Mouse (Mus musculus): ENCODE data around the gene Slc12a6.

- peak; percentile 29; the same call in 1 of the 2 replicates for TF ChIP-seq CTCF (IDR thresholded peaks at IDR 0.05; ENCODE audit: low read depth, low read length)
- TF ChIP-seq POLR2A (IDR thresholded peaks at IDR 0.05; ENCODE audit: borderline replicate concordance, low read depth, low read length), result no peak
Observed at GRCm38 (mm10) chr2:112378973-112379898, 113.6 kb downstream of the Slc12a6 start, which contains the start of gene Katnbl1.

Data from bone marrow macrophage, adult 2 months (primary cell).